Mouse (Mus musculus) hindbrain, embryonic 16.5 days (tissue): ENCODE results near the gene Trmt2b. TPM values are rescaled to one million over a fixed set of nuclear protein-coding genes. Genes with fewer than 3 reads are reported as not detected.
"Not testable (repeated sequence)": the region's sequence is repeated elsewhere in the genome, so short reads cannot be mapped to it uniquely, and the experiment has no call there.

Source experiments
- ATAC-seq: fragments of 200-750 bp; cut with Nextera tagmentation; 2 replicates; pipeline ENCODE4 v1.8.0; 2017; ENCODE audit warnings: moderate TSS enrichment, moderate library complexity
- H3K27ac ChIP-seq: fragments of 300-500 bp; sonication (generic); 2 replicates; pipeline ENCODE4 v1.5.1; 2014; ENCODE audit warnings: low read depth, mild to moderate bottlenecking, control low read depth, low read length, moderate library complexity
- H3K27me3 ChIP-seq: fragments of 300-500 bp; sonication (generic); replicated peaks from 2 replicates; pipeline ENCODE4 v1.6.1; 2014; ENCODE audit warnings: low read length; ENCODE audit not compliant: control insufficient read depth, insufficient read depth
- H3K36me3 ChIP-seq: fragments of 300-500 bp; sonication (generic); 2 replicates; pipeline ENCODE4 v1.6.1; 2014; ENCODE audit warnings: mild to moderate bottlenecking, low read length, moderate library complexity, mixed read lengths; ENCODE audit not compliant: control insufficient read depth, insufficient read depth
- H3K4me1 ChIP-seq: fragments of 300-500 bp; sonication (generic); 2 replicates; pipeline ENCODE4 v1.6.1; 2014; ENCODE audit warnings: low read depth, low read length; ENCODE audit not compliant: control insufficient read depth, insufficient read depth
- H3K4me2 ChIP-seq: fragments of 300-500 bp; sonication (generic); 2 replicates; pipeline ENCODE4 v1.6.1; 2014; ENCODE audit warnings: mild to moderate bottlenecking, low read length, control low read depth, moderate library complexity
- H3K4me3 ChIP-seq: fragments of 300-500 bp; sonication (generic); 2 replicates; pipeline ENCODE4 v1.5.1; 2014; ENCODE audit warnings: mild to moderate bottlenecking, low read length, control low read depth, moderate library complexity
- H3K9ac ChIP-seq: fragments of 300-500 bp; sonication (generic); 2 replicates; pipeline ENCODE4 v1.6.1; 2014; ENCODE audit warnings: low read depth, mild to moderate bottlenecking, control low read depth, low read length, moderate library complexity
- H3K9me3 ChIP-seq: fragments of 300-500 bp; sonication (generic); 2 replicates; pipeline ENCODE4 v1.6.1; 2014; ENCODE audit warnings: mild to moderate bottlenecking, low read length, moderate library complexity; ENCODE audit not compliant: control insufficient read depth
- WGBS: fragments of 180-500 bp; shearing (Covaris S2); extraction: QIAGEN DNeasy Blood & Tissue Kit; methylation state at CpG from one replicate; pipeline ENCODE4 v1.1.7; 2014; 5-methylcytosine and 5-hydroxymethylcytosine counted together
- polyA plus RNA-seq: library from polyadenylated mRNA; unstranded; fragments of >200 nt; fragmentation: Nextera tagmentation; extraction: Ambion mirVana; gene quantifications from 2 replicates; pipeline ENCODE4 v1.2.1, GENCODE M21; 2015

The Trmt2b gene
- polyA plus RNA-seq, 1 experiment from 2014 or later, result 7.5 TPM

- no peak overlapping the region for H3K4me2 ChIP-seq
- no peak overlapping the region for H3K4me3 ChIP-seq
- H3K36me3 ChIP-seq, result no peaks in the 10 kb centered on the region
- H3K4me1 ChIP-seq, result no peaks in the 10 kb centered on the region
- no peaks in the 10 kb centered on the region for H3K27me3 ChIP-seq
- 0 out of 2 replicates have a peak, but pooled peaks cover 3% of the 10 kb centered on the region for H3K9me3 ChIP-seq
- WGBS, result 90% methylated on average over 10 of the region's 10 CpGs
- ATAC-seq, result no peak
- H3K27ac ChIP-seq, result no peak overlapping the region
- H3K9ac ChIP-seq, result no peak overlapping the region
Measured at GRCm38 (mm10) chrX:134245946-134246345, 30.8 kb downstream of the Trmt2b start.

DNA sequence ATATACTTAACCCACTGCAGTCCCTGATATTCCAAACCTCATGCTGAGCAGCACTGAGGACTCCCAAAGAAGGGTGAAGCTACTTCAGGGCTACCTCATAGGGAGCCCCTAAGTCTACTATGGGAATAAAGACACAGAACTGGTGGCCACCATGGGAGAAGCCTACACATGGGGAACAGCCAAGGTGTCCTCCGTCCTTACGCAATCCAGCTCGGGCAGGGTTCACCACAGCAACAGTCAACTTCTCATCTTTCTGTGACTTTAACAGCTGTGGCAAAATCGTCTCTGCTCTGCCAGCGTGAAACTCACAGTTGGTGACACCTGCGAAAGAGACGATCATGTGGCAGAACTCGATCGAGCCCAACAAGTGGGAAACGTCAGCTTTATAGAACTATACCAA lies 38.5 kb downstream of the Trmt2b start:
- no peaks in the 10 kb centered on the region for H3K27me3 ChIP-seq
- H3K36me3 ChIP-seq, result no peaks in the 10 kb centered on the region
- H3K9ac ChIP-seq, result no peak overlapping the region
- H3K4me1 ChIP-seq, result no peaks in the 10 kb centered on the region
- H3K9me3 ChIP-seq, result no peaks in the 10 kb centered on the region
- H3K4me2 ChIP-seq, result no peak overlapping the region
- WGBS, result 85% methylated on average over 10 of the region's 10 CpGs
- H3K27ac ChIP-seq, result no peak overlapping the region
- no peak overlapping the region for H3K4me3 ChIP-seq
- no peak for ATAC-seq

GRCm38 (mm10) chrX:134233048-134233447 lies 43.7 kb downstream of the Trmt2b start:
- Histone ChIP-seq H3K27ac (no peak overlapping the region), H3K9ac (no peak overlapping the region)
- WGBS, result 78% methylated on average over 1 of the region's 1 CpGs

DNA sequence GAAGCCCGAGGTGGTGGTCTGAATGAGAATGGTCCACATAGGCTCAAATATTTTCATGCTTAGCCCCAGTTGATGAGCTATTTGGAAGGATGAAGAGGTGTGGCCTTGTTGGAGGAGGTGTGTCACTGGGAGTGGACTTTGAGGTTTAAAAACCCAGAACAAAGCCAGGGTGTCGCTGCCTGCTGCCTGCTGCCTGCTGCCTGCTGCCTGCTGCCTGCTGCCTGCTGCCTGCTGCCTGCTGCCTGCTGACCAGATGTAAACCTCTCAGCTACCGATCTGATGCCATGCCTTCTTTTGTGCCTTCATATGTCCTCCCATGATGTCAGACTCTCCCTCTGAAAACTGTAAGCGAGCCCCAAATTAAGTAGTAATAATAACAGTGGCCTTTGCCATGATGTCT lies 54.9 kb downstream of the Trmt2b start, which contains the start of gene Nox1:
Gene Nox1, minus strand, starts transcription at position 101 of the 400 bp plus-strand sequence.
- no peak for ATAC-seq
- Histone ChIP-seq H3K27me3 (no peaks in the 10 kb centered on the region), H3K4me1 (no peaks in the 10 kb centered on the region), H3K36me3 (no peaks in the 10 kb centered on the region), H3K9ac (no peak within 1 kb of the TSS), H3K4me2 (no peak within 1 kb of the TSS), H3K4me3 (no peak within 1 kb of the TSS), H3K27ac (no peak within 1 kb of the TSS), H3K9me3 (no peaks in the 10 kb centered on the region)
- 55% methylated on average over 4 of the region's 4 CpGs for WGBS

More at GRCm38 (mm10) chrX:134233048-134233447, 43.7 kb downstream of the Trmt2b start:
- Histone ChIP-seq H3K4me1 (no peaks in the 10 kb centered on the region), H3K36me3 (no peaks in the 10 kb centered on the region), H3K27me3 (no peaks in the 10 kb centered on the region), H3K4me3 (no peak overlapping the region), H3K4me2 (no peak overlapping the region), H3K9me3 (no peaks in the 10 kb centered on the region)
- no peak for ATAC-seq

DNA sequence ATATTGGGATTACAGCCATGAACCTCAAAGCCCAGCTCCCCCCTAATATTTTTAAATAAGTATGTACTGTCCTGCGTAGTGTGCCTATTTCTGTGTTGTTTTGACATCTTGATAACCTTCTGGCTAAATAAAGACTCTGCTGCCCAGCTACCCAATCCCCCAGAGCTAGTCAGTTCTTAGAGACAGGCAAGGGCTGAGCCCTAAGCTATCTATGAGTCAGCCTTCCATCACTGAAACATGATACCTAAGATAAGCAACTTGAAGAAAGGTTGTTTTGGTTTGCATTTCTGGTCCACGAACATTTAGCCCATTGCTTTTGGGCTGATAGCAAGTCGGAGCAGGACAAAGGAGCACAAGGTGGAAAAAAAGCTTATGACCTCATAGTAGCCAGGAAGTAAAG lies 56.2 kb downstream of the Trmt2b start:
- Histone ChIP-seq H3K4me2 (no peak overlapping the region), H3K4me1 (no peaks in the 10 kb centered on the region), H3K9me3 (no peaks in the 10 kb centered on the region), H3K27ac (no peak overlapping the region), H3K4me3 (no peak overlapping the region), H3K27me3 (no peaks in the 10 kb centered on the region), H3K36me3 (no peaks in the 10 kb centered on the region), H3K9ac (no peak overlapping the region)
- no peak for ATAC-seq
- WGBS, result 85% methylated on average over 3 of the region's 3 CpGs

DNA sequence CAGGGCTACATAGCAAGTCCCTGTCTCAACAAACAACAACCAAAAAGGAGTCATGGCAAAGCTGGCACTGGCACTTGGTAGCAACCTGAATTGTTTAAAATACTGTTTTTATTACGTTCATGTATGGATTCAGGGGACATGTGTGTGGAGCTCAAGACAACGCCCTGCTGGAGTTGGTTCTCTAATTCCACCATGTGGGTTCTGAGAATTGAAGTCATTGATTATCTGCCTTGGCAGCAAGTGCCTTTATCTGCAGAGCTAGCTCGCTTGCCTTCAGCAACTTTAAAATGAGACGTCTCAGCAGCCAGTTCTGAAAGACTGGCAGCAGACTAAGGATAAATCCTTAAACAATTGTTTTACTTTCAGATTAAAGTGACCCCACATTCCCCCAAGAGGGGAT lies 58.6 kb downstream of the Trmt2b start:
- H3K4me2 ChIP-seq, result no peak overlapping the region
- no peaks in the 10 kb centered on the region for H3K9me3 ChIP-seq
- no peak for ATAC-seq
- no peaks in the 10 kb centered on the region for H3K4me1 ChIP-seq
- H3K27me3 ChIP-seq, result no peaks in the 10 kb centered on the region
- H3K36me3 ChIP-seq, result no peaks in the 10 kb centered on the region
- H3K27ac ChIP-seq, result no peak overlapping the region
- no peak overlapping the region for H3K9ac ChIP-seq
- 54% methylated on average over 4 of the region's 4 CpGs for WGBS
- no peak overlapping the region for H3K4me3 ChIP-seq

GRCm38 (mm10) chrX:134211151-134211642 lies 65.6 kb downstream of the Trmt2b start:
- Histone ChIP-seq H3K9ac (no peak overlapping the region), H3K4me3 (no peak overlapping the region), H3K27me3 (no peaks in the 10 kb centered on the region), H3K4me2 (no peak overlapping the region), H3K9me3 (no peaks in the 10 kb centered on the region), H3K36me3 (no peaks in the 10 kb centered on the region), H3K4me1 (no peaks in the 10 kb centered on the region), H3K27ac (no peak overlapping the region)
- ATAC-seq, result no peak
- 53% methylated on average over 7 of the region's 7 CpGs for WGBS

DNA sequence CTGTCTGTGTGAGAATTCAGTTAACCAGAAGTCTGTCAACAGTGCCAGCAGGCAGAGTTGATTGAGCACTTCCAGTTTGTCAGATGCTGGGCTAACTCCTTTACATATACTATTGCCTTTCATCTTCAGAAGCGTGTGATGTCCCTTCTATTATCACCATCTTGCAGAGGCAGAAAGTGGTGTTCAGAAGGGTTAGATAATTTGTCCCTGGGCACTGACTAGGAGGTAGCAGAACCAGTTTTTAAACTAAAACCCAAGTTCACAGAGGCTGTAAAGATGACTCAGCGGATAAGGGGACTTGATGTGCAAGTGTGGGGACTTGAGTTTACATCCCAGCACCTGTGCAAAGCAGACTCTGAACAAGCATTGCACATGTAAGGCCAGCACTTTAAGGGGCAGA lies 68.3 kb downstream of the Trmt2b start:
- Histone ChIP-seq H3K4me1 (no peaks in the 10 kb centered on the region), H3K27ac (no peak overlapping the region), H3K27me3 (no peaks in the 10 kb centered on the region), H3K9ac (no peak overlapping the region), H3K4me3 (no peak overlapping the region), H3K4me2 (no peak overlapping the region), H3K36me3 (no peaks in the 10 kb centered on the region), H3K9me3 (no peaks in the 10 kb centered on the region)
- 91% methylated on average over 2 of the region's 2 CpGs for WGBS
- ATAC-seq, result no peak

GRCm38 (mm10) chrX:134187201-134187600 lies 89.6 kb downstream of the Trmt2b start, which contains the start of gene Arl13a:
Arl13a (plus strand) TSS chrX:134187501.
- H3K27me3 ChIP-seq, H3K4me2 ChIP-seq, ATAC-seq, H3K4me1 ChIP-seq, H3K27ac ChIP-seq, H3K9ac ChIP-seq, H3K9me3 ChIP-seq, H3K36me3 ChIP-seq, H3K4me3 ChIP-seq: not testable (repeated sequence)
- 90% methylated on average over 9 of the region's 9 CpGs for WGBS

- WGBS, result 95% methylated on average over 1 of the region's 1 CpGs
- no peaks in the 10 kb centered on the region for H3K4me1 ChIP-seq
- no peak overlapping the region for H3K9ac ChIP-seq
- H3K27me3 ChIP-seq, result no peaks in the 10 kb centered on the region; the same call in 1 of the 2 replicates
- H3K27ac ChIP-seq, result no peak overlapping the region
- no peaks in the 10 kb centered on the region for H3K36me3 ChIP-seq
- no peak overlapping the region for H3K4me2 ChIP-seq
- no peak for ATAC-seq
- no peaks in the 10 kb centered on the region for H3K9me3 ChIP-seq
- H3K4me3 ChIP-seq, result no peak overlapping the region
Measured at GRCm38 (mm10) chrX:134174699-134175098, 102.1 kb downstream of the Trmt2b start.
